Mouse (Mus musculus): Measurements from ENCODE around the gene Phactr1. TPM values are rescaled to one million over a fixed set of nuclear protein-coding genes. Genes with fewer than 3 reads are reported as not detected.

Phactr1 gene
- total and polyA plus RNA-seq, 3 experiments = not detected

- H3K27me3 ChIP-seq (ENCODE audit: control insufficient read depth in 1 of 2, insufficient read depth in 2 of 2, low read length in 2 of 2) = no peaks in the 10 kb centered on the region
- H3K36me3 ChIP-seq (ENCODE audit: control insufficient read depth in 1 of 2, insufficient read depth in 2 of 2, low read length in 2 of 2) = no peaks in the 10 kb centered on the region
- no peaks in the 10 kb centered on the region for H3K9me3 ChIP-seq (replicated peaks; ENCODE audit: insufficient read depth, low read length)
- no peak for DNase-seq (ENCODE audit: low read depth, low spot score)
- no peak overlapping the region for H3K27ac ChIP-seq (ENCODE audit: control insufficient read depth, low read depth, low read length)
- no peaks in the 10 kb centered on the region for H3K4me1 ChIP-seq (ENCODE audit: control insufficient read depth in 1 of 2, insufficient read depth in 2 of 2, low read length in 2 of 2)
- H3K9ac ChIP-seq (ENCODE audit: control insufficient read depth, low read depth, low read length, poor library complexity, severe bottlenecking) = no peak overlapping the region
- H3K4me3 ChIP-seq (ENCODE audit: control insufficient read depth in 1 of 2, insufficient read depth in 1 of 2, low read depth in 2 of 2, low read length in 2 of 2) = no peak overlapping the region
- H3K79me2 ChIP-seq (ENCODE audit: control insufficient read depth, insufficient read depth, low read length, poor library complexity) = no peaks in the 10 kb centered on the region
- TF ChIP-seq MEF2A (IDR thresholded peaks at IDR 0.05; ENCODE audit: extremely low read depth, insufficient replicate concordance, low read depth, low read length, poor library complexity, severe bottlenecking) (no peak), NELFE (IDR thresholded peaks at IDR 0.05; ENCODE audit: low read depth, low read length) (no peak), GABPA (IDR thresholded peaks at IDR 0.05; ENCODE audit: low read depth, low read length) (no peak), CHD2 (IDR thresholded peaks at IDR 0.05; ENCODE audit: low read length) (no peak), USF1 (IDR thresholded peaks at IDR 0.05; ENCODE audit: low read depth, low read length) (no peak), RCOR1 (IDR thresholded peaks at IDR 0.05; ENCODE audit: low read depth, low read length) (no peak), USF2 (IDR thresholded peaks at IDR 0.05; ENCODE audit: borderline replicate concordance in 1 of 2, insufficient read depth in 1 of 2, low read depth in 1 of 2, low read length in 2 of 2) (no peak), ZC3H11A (IDR thresholded peaks at IDR 0.05; ENCODE audit: low read depth, low read length) (no peak), TAL1 (IDR thresholded peaks at IDR 0.05; ENCODE audit: low read length) (no peak), POLR2AphosphoS5 (IDR thresholded peaks at IDR 0.05; ENCODE audit: borderline replicate concordance, low read depth, low read length) (no peak)
Measured at GRCm38 (mm10) chr13:43018863-43019262, 338.4 kb downstream of the Phactr1 start.

GRCm38 (mm10) chr13:43021031-43021430 is 340.6 kb downstream of the Phactr1 start:
- Histone ChIP-seq H3K36me3 (ENCODE audit: control insufficient read depth in 1 of 2, insufficient read depth in 2 of 2, low read length in 2 of 2) (no peaks in the 10 kb centered on the region), H3K4me3 (ENCODE audit: control insufficient read depth in 1 of 2, insufficient read depth in 1 of 2, low read depth in 2 of 2, low read length in 2 of 2) (no peak overlapping the region)
- TF ChIP-seq EP300 (IDR thresholded peaks at IDR 0.05; ENCODE audit: low read depth in 1 of 2, low read length in 2 of 2) (no peak), ZMIZ1 (IDR thresholded peaks at IDR 0.05; ENCODE audit: low read depth, low read length) (no peak), CHD1 (IDR thresholded peaks at IDR 0.05; ENCODE audit: low read depth, low read length) (no peak), NELFE (IDR thresholded peaks at IDR 0.05; ENCODE audit: low read depth, low read length) (no peak), RAD21 (IDR thresholded peaks at IDR 0.05; ENCODE audit: low read depth, low read length) (no peak)

GRCm38 (mm10) chr13:43023005-43023404 is 342.6 kb downstream of the Phactr1 start:
- TF ChIP-seq POLR2AphosphoS2 (IDR thresholded peaks at IDR 0.05; ENCODE audit: low read length) = no peak
- TF ChIP-seq POLR2AphosphoS5 (IDR thresholded peaks at IDR 0.05; ENCODE audit: borderline replicate concordance, low read depth, low read length) = no peak
- TF ChIP-seq TBP (IDR thresholded peaks at IDR 0.05; ENCODE audit: low read depth, low read length) = no peak
- TF ChIP-seq MYB (IDR thresholded peaks at IDR 0.05; ENCODE audit: low read depth, low read length) = no peak
- no peak for TF ChIP-seq ETS1 (IDR thresholded peaks at IDR 0.05; ENCODE audit: low read depth, low read length)
- no peak for TF ChIP-seq MAZ (IDR thresholded peaks at IDR 0.05; ENCODE audit: low read depth, low read length)
- no peak for TF ChIP-seq RAD21 (IDR thresholded peaks at IDR 0.05; ENCODE audit: low read depth, low read length)
- no peak for TF ChIP-seq TAL1 (IDR thresholded peaks at IDR 0.05; ENCODE audit: low read length)
- no peak for TF ChIP-seq SMC3 (IDR thresholded peaks at IDR 0.05; ENCODE audit: low read depth, low read length)
- no peak for TF ChIP-seq CHD1 (IDR thresholded peaks at IDR 0.05; ENCODE audit: low read depth, low read length)
- no peak for TF ChIP-seq ELF1 (IDR thresholded peaks at IDR 0.05; ENCODE audit: low read depth, low read length)
- TF ChIP-seq ZMIZ1 (IDR thresholded peaks at IDR 0.05; ENCODE audit: low read depth, low read length) = no peak
- no peak for TF ChIP-seq JUND (IDR thresholded peaks at IDR 0.05; ENCODE audit: low read depth, low read length)
- TF ChIP-seq E2F4 (IDR thresholded peaks at IDR 0.05; ENCODE audit: borderline replicate concordance, low read depth, low read length) = no peak
- no peak for TF ChIP-seq KAT2A (conservative IDR thresholded peaks at IDR 0.05; ENCODE audit: low read depth, low read length)
- Histone ChIP-seq H3K79me2 (ENCODE audit: control insufficient read depth, insufficient read depth, low read length, poor library complexity) (no peaks in the 10 kb centered on the region), H3K9me3 (replicated peaks; ENCODE audit: insufficient read depth, low read length) (no peaks in the 10 kb centered on the region), H3K4me1 (ENCODE audit: control insufficient read depth in 1 of 2, insufficient read depth in 2 of 2, low read length in 2 of 2) (no peaks in the 10 kb centered on the region), H3K36me3 (ENCODE audit: control insufficient read depth in 1 of 2, insufficient read depth in 2 of 2, low read length in 2 of 2) (no peaks in the 10 kb centered on the region), H3K27me3 (ENCODE audit: control insufficient read depth in 1 of 2, insufficient read depth in 2 of 2, low read length in 2 of 2) (no peaks in the 10 kb centered on the region), H3K27ac (ENCODE audit: control insufficient read depth, low read depth, low read length) (no peak overlapping the region), H3K4me3 (ENCODE audit: control insufficient read depth in 1 of 2, insufficient read depth in 1 of 2, low read depth in 2 of 2, low read length in 2 of 2) (no peak overlapping the region), H3K9ac (ENCODE audit: control insufficient read depth, low read depth, low read length, poor library complexity, severe bottlenecking) (no peak overlapping the region)
- DNase-seq (ENCODE audit: low read depth, low spot score) = no peak

More at GRCm38 (mm10) chr13:43021031-43021430, 340.6 kb downstream of the Phactr1 start:
- H3K9ac ChIP-seq (ENCODE audit: control insufficient read depth, low read depth, low read length, poor library complexity, severe bottlenecking) = no peak overlapping the region
- no peak overlapping the region for H3K27ac ChIP-seq (ENCODE audit: control insufficient read depth, low read depth, low read length)
- no peaks in the 10 kb centered on the region for H3K27me3 ChIP-seq (ENCODE audit: control insufficient read depth in 1 of 2, insufficient read depth in 2 of 2, low read length in 2 of 2)
- DNase-seq (ENCODE audit: low read depth, low spot score) = no peak
- no peaks in the 10 kb centered on the region for H3K4me1 ChIP-seq (ENCODE audit: control insufficient read depth in 1 of 2, insufficient read depth in 2 of 2, low read length in 2 of 2)
- H3K9me3 ChIP-seq (replicated peaks; ENCODE audit: insufficient read depth, low read length) = no peaks in the 10 kb centered on the region
- H3K79me2 ChIP-seq (ENCODE audit: control insufficient read depth, insufficient read depth, low read length, poor library complexity) = no peaks in the 10 kb centered on the region
